Mouse (Mus musculus): ENCODE measurements around the gene Chn2. TPM values are rescaled to one million over a fixed set of nuclear protein-coding genes. Genes with fewer than 3 reads are reported as not detected.

Chn2 gene
- total and polyA plus RNA-seq, 3 experiments: not detected

DNA sequence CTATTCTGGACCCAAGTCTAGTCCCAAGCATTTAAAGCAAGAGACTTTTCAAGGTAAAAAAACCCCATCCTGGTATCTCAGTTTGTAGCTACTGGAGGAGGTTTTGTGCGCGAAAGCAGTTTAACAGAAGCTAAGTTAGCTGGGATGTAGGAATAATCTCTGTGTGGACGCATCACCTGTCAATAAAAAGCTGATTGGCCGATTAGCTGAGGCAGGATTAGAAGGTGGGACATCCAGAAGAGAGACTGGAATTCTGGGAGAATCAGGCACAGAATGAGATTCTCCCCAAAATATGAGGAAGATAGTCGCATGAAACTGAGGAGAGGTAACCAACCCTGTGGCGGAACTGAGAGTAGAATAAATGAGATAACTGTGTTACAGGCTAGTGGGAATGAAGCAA lies 59.0 kb downstream of the Chn2 start:
- Histone ChIP-seq H3K9ac (ENCODE audit: control insufficient read depth, low read depth, low read length, poor library complexity, severe bottlenecking) (no peak overlapping the region), H3K4me3 (ENCODE audit: control insufficient read depth in 1 of 2, insufficient read depth in 1 of 2, low read depth in 2 of 2, low read length in 2 of 2) (no peak overlapping the region), H3K27me3 (ENCODE audit: control insufficient read depth in 1 of 2, insufficient read depth in 2 of 2, low read length in 2 of 2) (no peaks in the 10 kb centered on the region), H3K4me1 (ENCODE audit: control insufficient read depth in 1 of 2, insufficient read depth in 2 of 2, low read length in 2 of 2) (no peaks in the 10 kb centered on the region), H3K36me3 (ENCODE audit: control insufficient read depth in 1 of 2, insufficient read depth in 2 of 2, low read length in 2 of 2) (no peaks in the 10 kb centered on the region), H3K27ac (ENCODE audit: control insufficient read depth, low read depth, low read length) (no peak overlapping the region), H3K9me3 (replicated peaks; ENCODE audit: insufficient read depth, low read length) (no peaks in the 10 kb centered on the region), H3K79me2 (ENCODE audit: control insufficient read depth, insufficient read depth, low read length, poor library complexity) (no peaks in the 10 kb centered on the region)
- TF ChIP-seq MAZ (IDR thresholded peaks at IDR 0.05; ENCODE audit: low read depth, low read length): no peak
- TF ChIP-seq RCOR1 (IDR thresholded peaks at IDR 0.05; ENCODE audit: low read depth, low read length): no peak
- no peak for TF ChIP-seq BHLHE40 (IDR thresholded peaks at IDR 0.05; ENCODE audit: borderline replicate concordance, low read depth, low read length)
- no peak for TF ChIP-seq KAT2A (conservative IDR thresholded peaks at IDR 0.05; ENCODE audit: low read depth, low read length)
- no peak for TF ChIP-seq MAFK (IDR thresholded peaks at IDR 0.05; ENCODE audit: borderline replicate concordance, low read depth, low read length)
- TF ChIP-seq TAL1 (IDR thresholded peaks at IDR 0.05; ENCODE audit: low read length): no peak
- TF ChIP-seq TBP (IDR thresholded peaks at IDR 0.05; ENCODE audit: low read depth, low read length): no peak
- TF ChIP-seq MYB (IDR thresholded peaks at IDR 0.05; ENCODE audit: low read depth, low read length): no peak
- TF ChIP-seq UBTF (IDR thresholded peaks at IDR 0.05; ENCODE audit: borderline replicate concordance, insufficient read depth, low read depth, low read length): no peak
- no peak for TF ChIP-seq SMC3 (IDR thresholded peaks at IDR 0.05; ENCODE audit: low read depth, low read length)
- no peak for TF ChIP-seq POLR2AphosphoS5 (IDR thresholded peaks at IDR 0.05; ENCODE audit: borderline replicate concordance, low read depth, low read length)
- TF ChIP-seq ETS1 (IDR thresholded peaks at IDR 0.05; ENCODE audit: low read depth, low read length): no peak
- no peak for TF ChIP-seq CHD1 (IDR thresholded peaks at IDR 0.05; ENCODE audit: low read depth, low read length)
- no peak for TF ChIP-seq ZNF384 (IDR thresholded peaks at IDR 0.05; ENCODE audit: low read depth, low read length)
- no peak for TF ChIP-seq RAD21 (IDR thresholded peaks at IDR 0.05; ENCODE audit: low read depth, low read length)
- TF ChIP-seq MEF2A (IDR thresholded peaks at IDR 0.05; ENCODE audit: extremely low read depth, insufficient replicate concordance, low read depth, low read length, poor library complexity, severe bottlenecking): no peak
- no peak for TF ChIP-seq MAX (IDR thresholded peaks at IDR 0.05; ENCODE audit: low read length)
- no peak for DNase-seq (ENCODE audit: low read depth, low spot score)

DNA sequence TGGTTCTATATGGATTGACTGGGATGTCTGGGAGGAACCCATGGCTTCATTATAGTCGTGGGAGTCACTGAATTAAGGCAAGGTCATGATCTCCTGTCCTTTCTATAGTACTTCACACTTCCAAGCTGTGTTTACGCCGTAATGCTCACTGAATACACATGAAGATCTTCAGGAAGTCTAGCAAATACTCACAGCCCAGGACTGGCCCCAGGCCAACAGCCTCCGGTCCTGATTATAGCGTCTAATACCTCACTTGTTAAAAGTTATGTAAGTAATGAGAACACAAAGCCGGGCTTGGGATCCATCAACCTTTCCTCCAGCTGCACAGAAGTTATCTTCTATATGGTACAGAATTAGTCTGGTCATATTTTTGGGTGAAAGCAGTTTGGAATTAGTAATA lies 60.3 kb downstream of the Chn2 start:
- Histone ChIP-seq H3K27me3 (ENCODE audit: control insufficient read depth in 1 of 2, insufficient read depth in 2 of 2, low read length in 2 of 2) (no peaks in the 10 kb centered on the region), H3K4me1 (ENCODE audit: control insufficient read depth in 1 of 2, insufficient read depth in 2 of 2, low read length in 2 of 2) (no peaks in the 10 kb centered on the region), H3K79me2 (ENCODE audit: control insufficient read depth, insufficient read depth, low read length, poor library complexity) (no peaks in the 10 kb centered on the region), H3K9me3 (replicated peaks; ENCODE audit: insufficient read depth, low read length) (no peaks in the 10 kb centered on the region), H3K36me3 (ENCODE audit: control insufficient read depth in 1 of 2, insufficient read depth in 2 of 2, low read length in 2 of 2) (no peaks in the 10 kb centered on the region), H3K9ac (ENCODE audit: control insufficient read depth, low read depth, low read length, poor library complexity, severe bottlenecking) (no peak overlapping the region), H3K4me3 (ENCODE audit: control insufficient read depth in 1 of 2, insufficient read depth in 1 of 2, low read depth in 2 of 2, low read length in 2 of 2) (no peak overlapping the region), H3K27ac (ENCODE audit: control insufficient read depth, low read depth, low read length) (no peak overlapping the region)
- no peak for TF ChIP-seq SMC3 (IDR thresholded peaks at IDR 0.05; ENCODE audit: low read depth, low read length)
- TF ChIP-seq ZNF384 (IDR thresholded peaks at IDR 0.05; ENCODE audit: low read depth, low read length): no peak
- no peak for TF ChIP-seq EP300 (IDR thresholded peaks at IDR 0.05; ENCODE audit: low read depth in 1 of 2, low read length in 2 of 2)
- TF ChIP-seq ZKSCAN1 (IDR thresholded peaks at IDR 0.05; ENCODE audit: low read depth, low read length): no peak
- no peak for TF ChIP-seq HCFC1 (IDR thresholded peaks at IDR 0.05; ENCODE audit: low read depth, low read length)
- no peak for TF ChIP-seq TCF12 (IDR thresholded peaks at IDR 0.05; ENCODE audit: low read depth, low read length)
- no peak for TF ChIP-seq TBP (IDR thresholded peaks at IDR 0.05; ENCODE audit: low read depth, low read length)
- no peak for TF ChIP-seq POLR2AphosphoS5 (IDR thresholded peaks at IDR 0.05; ENCODE audit: borderline replicate concordance, low read depth, low read length)
- no peak for TF ChIP-seq GATA1 (IDR thresholded peaks at IDR 0.05; ENCODE audit: low read depth, low read length)
- no peak for TF ChIP-seq MXI1 (IDR thresholded peaks at IDR 0.05; ENCODE audit: low read depth, low read length)
- no peak for TF ChIP-seq KAT2A (conservative IDR thresholded peaks at IDR 0.05; ENCODE audit: low read depth, low read length)
- no peak for TF ChIP-seq ZC3H11A (IDR thresholded peaks at IDR 0.05; ENCODE audit: low read depth, low read length)
- TF ChIP-seq E2F4 (IDR thresholded peaks at IDR 0.05; ENCODE audit: borderline replicate concordance, low read depth, low read length): no peak
- TF ChIP-seq ZMIZ1 (IDR thresholded peaks at IDR 0.05; ENCODE audit: low read depth, low read length): no peak
- TF ChIP-seq MAZ (IDR thresholded peaks at IDR 0.05; ENCODE audit: low read depth, low read length): no peak
- DNase-seq (ENCODE audit: low read depth, low spot score): no peak
